25 mouse cellular contexts compared by ENCODE assay signal in the genomic region with DNA sequence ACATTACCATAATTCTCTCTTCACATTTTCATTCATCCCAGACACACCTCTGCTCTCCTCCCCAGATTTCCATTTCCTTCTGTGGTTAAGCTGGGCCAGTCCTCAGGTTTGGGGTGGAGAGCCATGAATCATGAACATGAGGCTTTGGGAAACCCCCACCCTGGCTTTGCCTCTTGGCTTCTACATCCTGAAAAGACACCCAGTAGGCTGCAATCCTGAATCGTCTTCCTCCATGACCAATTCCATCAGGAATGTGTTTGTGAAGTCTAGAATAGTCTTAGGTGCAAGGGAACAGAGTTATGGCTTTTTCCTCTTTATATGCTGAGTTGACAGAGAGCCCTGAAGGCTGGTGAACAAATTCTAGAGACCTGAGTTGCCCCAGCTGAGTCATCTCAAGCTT.
DNase-seq lines count a peak whose midpoint lies in the region; ATAC-seq and TF ChIP-seq lines count a peak whose summit lies in the region.
"Had no signal": no experiment of that assay in that cellular context is flagged by ENCODE, and none has a peak within 500 bp of the region (broad histone marks: within the 10 kb centered on the region; RNA-seq: fewer than 3 reads in every experiment).

No protein-coding gene starts in this region.

- H3K4me3 ChIP-seq in intestine, embryonic 16.5 days (ENCODE audit: low read length), result no peak overlapping the region
- H3K4me3 ChIP-seq: embryonic facial prominence, embryonic 10.5 days; embryonic facial prominence, embryonic 12.5 days; erythroblast, embryonic 14.5 days; forebrain, embryonic 13.5 days had no signal

- no peak overlapping the region for H3K4me2 ChIP-seq in intestine, embryonic 16.5 days (ENCODE audit: low read depth, low read length)
- H3K4me2 ChIP-seq: embryonic facial prominence, embryonic 12.5 days; forebrain, embryonic 13.5 days had no signal

- POLR2A ChIA-PET in Patski (lab: Charles Lee), result no interaction called here

- no peaks in the 10 kb centered on the region for H3K36me3 ChIP-seq in intestine, embryonic 16.5 days (ENCODE audit: control insufficient read depth, insufficient read depth, low read length)
- H3K36me3 ChIP-seq: embryonic facial prominence, embryonic 10.5 days; embryonic facial prominence, embryonic 12.5 days; G1E had no signal

- CTCF ChIA-PET in Patski (lab: Charles Lee), result interaction anchor here (1.0 kb wide), 1 partner anchor 12 kb away, joined by 3 read pairs; no protein-coding TSS in a partner anchor

- DNase-seq in heart, adult 11 months, result peak; percentile 71
- no peak for DNase-seq in heart, postnatal 4 days
- DNase-seq in Muller cell, postnatal 12 days (ENCODE audit: inconsistent ontology term), result peak; percentile 31
- DNase-seq in Patski (ENCODE audit: low read depth, low spot score), result peak; percentile 34
- peak; percentile 27 for DNase-seq in fibroblast of lung, adult 2 months (ENCODE audit: low read depth)
- DNase-seq in left cerebral cortex, adult 9 months (ENCODE audit: low spot score in 2 of 2), result no peak
- no peak for DNase-seq in cerebellum, adult 11 months
- DNase-seq: adrenal gland, adult 2 months; adrenal gland, postnatal 10 days; adrenal gland, postnatal 25 days; B cell, adult 2 months; cerebellum, adult 11-12 months; cerebellum, adult 2 months; cerebellum, adult 9-10 months; cerebellum, postnatal 10 days; cerebellum, postnatal 25 days had no signal

- in situ Hi-C loops in Patski (cut with MboI; ENCODE audit: low pct_unique_long_range_greater_than_20kb), result no loop called here

- H3K9me3 ChIP-seq in intestine, embryonic 16.5 days (ENCODE audit: control insufficient read depth, low read length), result no peaks in the 10 kb centered on the region
- H3K9me3 ChIP-seq: embryonic facial prominence, embryonic 12.5 days; G1E had no signal

- ATAC-seq in Patski, result peak; percentile 65
- no peak for ATAC-seq in intestine, embryonic 16.5 days
- ATAC-seq: CD4-positive, CD25-positive, alpha-beta regulatory T cell, adult 4 months; forebrain, embryonic 13.5 days; forebrain, embryonic 16.5 days had no signal

- no peaks in the 10 kb centered on the region for H3K4me1 ChIP-seq in intestine, embryonic 16.5 days (ENCODE audit: control insufficient read depth, insufficient read depth, low read length)
- H3K4me1 ChIP-seq: forebrain, embryonic 13.5 days had no signal

- no peak overlapping the region for H3K9ac ChIP-seq in intestine, embryonic 16.5 days (ENCODE audit: low read depth, low read length)
- H3K9ac ChIP-seq: embryonic facial prominence, embryonic 12.5 days; forebrain, embryonic 13.5 days had no signal

- H3K27ac ChIP-seq in intestine, embryonic 16.5 days (ENCODE audit: low read length), result no peak overlapping the region
- H3K27ac ChIP-seq: embryonic facial prominence, embryonic 10.5 days; embryonic facial prominence, embryonic 12.5 days; forebrain, embryonic 13.5 days had no signal

- no peaks in the 10 kb centered on the region for H3K27me3 ChIP-seq in Patski
- H3K27me3 ChIP-seq in intestine, embryonic 16.5 days (replicated peaks; ENCODE audit: control insufficient read depth, insufficient read depth, low read length), result no peaks in the 10 kb centered on the region
- H3K27me3 ChIP-seq: CH12.LX; embryonic facial prominence, embryonic 12.5 days; forebrain, embryonic 13.5 days had no signal

- WGBS in intestine, embryonic 16.5 days, result 74% methylated on average over 1 of the region's 1 CpGs

- no peak for TF ChIP-seq CTCF in Patski (IDR thresholded peaks at IDR 0.05)

Comparison
In these comparisons a context has a peak if more than half of its experiments do, and no peak if none do; other contexts are left out.
1. DNase-seq: peak in heart, adult 11 months (single experiment), Muller cell, postnatal 12 days (single experiment), Patski (single experiment) and fibroblast of lung, adult 2 months (single experiment); none in heart, postnatal 4 days (single experiment), left cerebral cortex, adult 9 months (0 of 2) and cerebellum, adult 11 months (single experiment).